Mouse (Mus musculus): ENCODE measurements around the gene Cdh22.
A peak's percentile ranks its signal among the peaks of the same experiment; 100 is the strongest.

Cdh22 gene

DNA sequence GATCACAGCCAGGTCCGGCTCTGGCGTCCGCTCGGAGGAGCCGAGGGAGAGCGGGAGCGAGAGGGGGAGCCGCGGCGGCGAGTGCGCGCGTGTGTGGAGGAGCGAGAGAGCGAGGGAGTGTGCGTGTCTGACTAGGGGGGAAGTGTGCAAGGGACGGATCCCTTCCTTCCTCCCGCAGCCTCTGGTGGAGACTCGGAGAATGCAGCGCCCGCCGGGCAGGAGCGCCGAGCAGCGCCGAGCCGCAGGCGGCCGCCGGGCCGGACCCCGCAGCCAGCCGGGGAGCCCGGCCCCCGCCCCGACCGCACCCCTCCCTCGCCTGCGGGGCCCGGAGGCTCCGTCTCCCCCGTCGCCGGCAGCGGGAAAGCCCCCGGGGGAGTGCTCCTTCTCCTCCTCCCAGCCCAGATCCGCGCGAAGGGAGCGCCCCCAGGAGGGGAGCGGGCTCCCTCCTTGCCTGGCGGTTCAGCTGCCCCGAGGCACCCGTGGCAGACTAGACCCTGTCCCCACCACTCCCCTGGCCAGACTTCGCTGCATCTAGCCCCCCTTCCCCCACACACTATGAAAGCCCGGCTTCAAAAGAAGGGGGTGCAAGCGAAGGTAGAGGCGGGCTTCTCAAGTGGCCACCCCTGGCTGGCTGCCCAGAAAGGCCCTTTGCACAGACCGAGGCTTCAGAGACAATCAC is at the start of gene Cdh22:
Gene Cdh22 (minus strand): TSS at position 241 of the 679 bp plus-strand sequence.
- no peak for DNase-seq

DNA sequence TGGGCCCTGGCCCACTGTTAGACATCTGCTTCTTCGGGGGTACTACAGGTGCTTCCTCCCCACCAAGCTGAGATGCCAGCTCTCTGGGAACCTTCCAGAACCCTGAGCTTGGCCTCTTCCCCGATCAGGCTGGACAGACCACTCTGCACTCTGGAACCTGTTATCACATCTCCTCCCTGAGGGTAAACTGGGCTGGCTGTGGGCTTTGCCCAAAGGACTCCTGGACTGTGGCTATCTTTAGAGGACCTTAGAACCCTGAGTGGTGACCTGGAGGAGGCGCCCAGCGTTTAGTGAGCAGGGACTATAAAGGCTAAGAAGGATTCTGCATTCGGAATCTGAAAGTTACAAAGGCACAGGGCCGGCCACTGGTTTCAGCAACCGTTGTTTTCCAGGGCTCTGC is 49.7 kb upstream of the Cdh22 start:
- no peak for DNase-seq

DNA sequence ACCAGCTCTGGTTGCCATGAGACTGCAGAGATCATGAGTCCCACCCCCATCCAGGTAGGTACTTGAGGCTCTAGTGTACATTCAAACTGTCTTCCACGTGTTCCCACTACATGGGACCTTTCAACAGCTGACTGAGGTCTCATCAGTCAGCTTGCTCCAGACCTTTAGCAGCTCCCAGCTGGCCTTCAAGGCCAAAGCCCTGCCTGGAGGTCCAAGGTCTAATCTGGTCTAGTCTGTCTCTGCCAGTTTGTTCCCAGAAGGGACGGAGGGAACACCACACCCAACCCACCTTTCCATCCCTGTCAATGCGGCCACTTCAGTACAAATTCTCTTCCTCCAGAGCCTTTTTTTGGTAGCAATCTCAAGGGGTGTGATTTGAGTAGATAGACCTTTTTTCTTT is 49.0 kb upstream of the Cdh22 start:
- DNase-seq = peak; percentile 50

DNA sequence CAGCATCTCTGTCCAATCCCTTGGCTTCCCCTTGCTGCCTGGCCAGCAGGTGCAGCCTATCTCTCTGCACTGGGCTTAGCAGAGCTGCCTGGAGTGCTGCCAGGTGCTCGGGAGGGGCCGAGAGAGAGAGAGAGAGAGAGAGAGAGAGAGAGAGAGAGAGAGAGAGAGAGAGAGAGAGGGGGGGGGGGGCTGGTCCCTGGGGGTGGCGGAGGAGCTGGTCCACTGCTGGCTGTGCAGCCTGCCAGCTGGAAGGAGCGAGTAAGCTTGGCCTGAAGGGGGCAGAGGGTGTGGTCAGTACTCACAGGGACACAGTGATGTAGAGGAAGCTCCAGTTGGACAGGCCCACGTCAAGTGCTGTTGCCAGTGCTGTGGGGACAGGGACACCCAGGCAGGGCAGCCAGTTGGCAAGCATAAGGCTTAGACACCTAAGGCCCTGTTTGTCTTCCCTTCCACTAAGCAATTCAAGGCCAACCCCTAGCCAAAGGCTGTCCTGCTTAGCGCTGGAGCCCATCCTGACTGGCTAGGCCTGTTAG is 47.2 kb upstream of the Cdh22 start:
- no peak for DNase-seq

DNA sequence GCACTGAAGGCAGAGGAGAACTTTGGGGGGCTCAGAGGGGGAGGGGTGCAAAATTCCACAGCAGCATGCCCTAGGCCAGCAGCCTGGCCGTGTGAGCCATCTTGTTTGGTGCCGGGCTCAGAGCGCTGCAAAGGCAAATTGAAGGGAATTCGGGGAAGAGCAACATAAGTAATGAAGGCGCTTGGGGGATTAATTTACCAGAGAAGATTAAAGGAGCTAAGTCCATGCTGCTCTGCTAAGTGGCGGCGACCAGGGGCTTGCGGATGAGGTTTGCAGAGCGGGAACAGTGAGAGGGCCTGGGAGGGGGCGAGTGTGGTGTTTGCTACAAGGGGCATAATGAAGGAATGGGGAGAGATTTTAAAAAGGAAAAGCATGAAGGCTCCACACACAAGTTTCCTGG is 44.7 kb upstream of the Cdh22 start:
- no peak for DNase-seq

DNA sequence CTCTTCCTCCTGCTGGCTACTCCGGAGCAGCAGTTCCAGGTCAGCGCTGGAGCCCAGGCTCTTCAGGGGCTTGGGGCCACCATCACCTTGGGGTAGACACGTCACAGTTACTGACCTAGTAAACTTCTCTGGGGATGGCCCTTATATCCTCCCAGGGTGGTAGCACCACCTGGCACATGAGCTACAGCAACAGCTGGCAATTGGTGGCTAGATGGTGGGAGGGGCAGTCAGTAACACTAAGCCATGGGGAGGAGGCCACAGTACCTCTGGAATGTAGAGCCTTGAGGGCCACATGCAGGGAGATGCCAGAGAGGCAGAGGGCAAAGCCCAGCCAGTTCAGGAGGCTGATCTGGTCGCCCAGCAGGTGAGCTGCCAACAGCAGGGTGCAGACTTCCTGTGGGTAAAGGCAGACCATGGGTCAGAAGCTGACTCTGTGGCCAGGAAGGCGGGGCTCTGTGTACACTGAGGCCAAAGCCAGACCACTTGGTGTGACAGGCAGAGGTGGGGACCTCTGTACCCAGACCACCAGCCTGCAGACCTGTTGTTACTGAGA is 42.6 kb upstream of the Cdh22 start:
- DNase-seq = peak; percentile 67

DNA sequence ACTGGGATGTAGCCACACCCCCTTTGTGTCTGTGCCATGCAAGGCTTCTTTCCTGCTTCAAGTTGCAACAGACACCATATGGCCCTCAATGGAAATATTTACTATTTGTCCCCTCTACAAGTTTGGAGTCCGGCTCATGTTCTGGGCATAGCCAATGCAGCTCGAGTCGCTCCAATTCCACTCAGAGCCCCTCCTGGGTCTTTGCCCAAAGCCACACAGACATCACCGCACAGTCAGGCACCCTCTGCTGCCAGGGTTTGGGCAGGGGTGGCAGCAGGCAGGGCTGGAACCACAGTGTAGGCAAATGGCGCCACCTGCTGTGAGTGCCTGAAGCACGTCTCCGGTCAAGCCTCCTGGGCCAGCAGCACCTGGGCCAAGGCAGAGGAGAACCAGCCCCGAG is 41.2 kb upstream of the Cdh22 start:
- peak; percentile 71 for DNase-seq

DNA sequence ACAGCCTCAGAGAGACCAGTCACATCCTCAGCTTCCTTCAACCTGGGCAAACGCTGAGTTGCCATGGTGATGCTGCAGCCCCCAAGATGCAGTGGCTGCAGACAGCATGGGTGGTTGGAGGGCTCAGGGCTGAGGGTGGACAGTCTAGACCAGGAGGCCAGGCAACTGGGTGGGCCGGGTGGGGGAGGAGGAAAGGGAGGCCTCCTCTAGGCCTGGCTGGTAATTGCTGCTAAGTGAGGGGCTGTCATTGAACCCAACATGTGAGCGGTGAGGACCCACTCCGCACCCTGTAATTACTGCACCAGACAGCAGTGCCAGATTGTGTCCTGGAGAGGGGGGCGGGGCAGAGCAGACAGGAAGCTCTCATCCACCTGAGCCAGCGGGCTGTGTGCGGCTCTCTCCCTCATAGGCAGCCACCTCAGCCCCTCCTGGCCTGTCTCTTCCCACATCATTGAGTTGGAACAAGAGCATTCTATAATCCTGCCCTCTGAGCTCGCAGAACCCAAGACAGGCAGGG is 40.5 kb upstream of the Cdh22 start:
- DNase-seq = no peak

DNA sequence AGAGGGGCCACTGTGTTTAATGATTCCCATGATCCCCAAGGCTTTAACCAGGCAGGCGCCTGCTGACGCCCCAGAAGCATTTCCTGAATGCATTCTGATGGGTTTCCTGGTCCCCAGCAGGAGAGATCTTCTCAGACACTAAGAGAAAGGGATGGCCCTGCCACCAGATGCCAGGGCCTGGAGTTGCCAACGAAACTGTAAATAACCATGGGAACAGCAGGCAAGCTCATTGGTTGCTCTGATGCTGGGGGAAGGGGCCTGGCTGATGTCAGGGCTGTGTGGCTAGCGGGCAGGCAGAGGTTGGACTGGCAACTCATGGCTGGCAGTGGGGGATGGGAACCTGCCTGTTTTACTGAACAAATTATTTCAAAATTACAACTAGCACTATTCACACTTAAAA is 38.9 kb upstream of the Cdh22 start:
- DNase-seq = no peak

DNA sequence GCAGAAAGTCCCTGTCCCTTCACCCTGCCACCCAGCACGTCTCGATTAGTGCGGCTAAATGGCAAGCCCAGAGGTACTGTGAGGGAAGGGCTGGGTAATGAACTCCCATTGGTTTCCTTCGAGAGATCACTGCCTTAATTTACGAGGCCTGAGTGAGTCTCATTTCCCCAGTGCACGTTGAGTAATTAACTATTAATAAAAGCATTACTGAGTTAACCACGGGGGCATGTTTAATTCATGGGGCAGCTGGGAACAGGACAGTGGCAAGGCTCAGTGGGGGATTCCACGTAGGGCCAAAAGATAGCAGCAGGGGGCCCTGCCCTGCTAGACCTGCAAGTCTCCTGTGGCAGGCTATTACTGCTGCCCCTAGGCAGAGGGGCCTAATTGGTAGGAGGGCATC is 36.7 kb upstream of the Cdh22 start:
- DNase-seq = no peak

DNA sequence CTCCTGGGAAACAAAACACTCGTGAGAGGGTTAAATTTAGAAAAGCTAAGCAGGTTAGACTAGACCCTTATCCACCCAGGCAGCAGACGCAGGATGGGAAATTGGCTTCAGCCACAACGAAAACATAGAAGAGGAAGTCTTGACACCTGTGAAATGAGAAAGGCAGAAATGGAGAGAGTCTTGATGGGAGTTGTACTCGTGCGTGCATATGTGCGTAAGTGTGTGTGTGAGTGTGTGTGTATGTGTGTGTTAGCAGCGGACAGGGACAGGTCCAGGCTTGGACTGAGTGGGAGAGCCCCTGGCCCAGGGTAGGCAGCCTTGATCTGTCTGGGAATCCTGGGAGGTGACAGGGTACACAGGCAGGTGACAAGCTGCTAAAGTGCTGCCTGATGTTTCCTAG is 36.2 kb upstream of the Cdh22 start:
- DNase-seq = no peak

DNA sequence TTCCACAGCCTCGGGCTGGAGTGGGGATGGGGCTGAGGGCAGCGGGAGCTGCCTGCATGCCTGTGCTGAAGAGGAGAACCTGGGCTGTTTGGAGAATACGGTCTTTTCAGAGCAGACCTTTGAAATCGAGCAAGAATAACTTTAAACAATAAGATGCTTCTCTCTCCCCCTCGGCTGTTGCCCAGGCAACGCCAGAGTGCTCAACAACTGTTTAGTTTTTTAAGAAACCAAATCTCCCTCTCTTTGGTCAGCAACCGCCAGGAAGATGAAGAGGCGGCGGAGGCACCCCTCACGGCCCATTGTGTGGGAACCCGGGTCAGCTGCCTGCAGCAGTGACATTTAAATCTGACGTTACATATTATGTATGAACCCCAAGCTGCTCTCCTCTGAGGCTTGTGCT is 32.1 kb upstream of the Cdh22 start:
- DNase-seq = no peak

DNA sequence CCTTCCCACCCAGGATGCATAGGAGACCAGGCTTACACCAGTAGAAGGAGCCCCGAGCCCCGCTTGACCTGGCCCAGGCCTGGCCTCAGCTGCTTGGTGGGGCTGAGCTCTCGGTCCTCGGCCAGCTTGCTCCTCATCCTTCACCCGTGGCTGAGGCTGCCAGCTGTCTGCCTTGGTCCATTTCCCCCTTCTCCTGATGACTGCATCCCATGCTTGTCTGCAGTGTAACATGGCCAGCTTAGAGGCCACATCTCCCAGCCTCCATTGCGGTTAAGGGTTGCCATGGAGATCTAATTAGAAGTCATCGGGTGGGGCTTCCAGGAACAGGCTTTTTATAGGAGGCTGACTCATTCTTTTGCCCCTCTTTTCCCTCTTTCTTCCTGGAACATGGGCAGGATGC is 29.2 kb upstream of the Cdh22 start:
- no peak for DNase-seq

DNA sequence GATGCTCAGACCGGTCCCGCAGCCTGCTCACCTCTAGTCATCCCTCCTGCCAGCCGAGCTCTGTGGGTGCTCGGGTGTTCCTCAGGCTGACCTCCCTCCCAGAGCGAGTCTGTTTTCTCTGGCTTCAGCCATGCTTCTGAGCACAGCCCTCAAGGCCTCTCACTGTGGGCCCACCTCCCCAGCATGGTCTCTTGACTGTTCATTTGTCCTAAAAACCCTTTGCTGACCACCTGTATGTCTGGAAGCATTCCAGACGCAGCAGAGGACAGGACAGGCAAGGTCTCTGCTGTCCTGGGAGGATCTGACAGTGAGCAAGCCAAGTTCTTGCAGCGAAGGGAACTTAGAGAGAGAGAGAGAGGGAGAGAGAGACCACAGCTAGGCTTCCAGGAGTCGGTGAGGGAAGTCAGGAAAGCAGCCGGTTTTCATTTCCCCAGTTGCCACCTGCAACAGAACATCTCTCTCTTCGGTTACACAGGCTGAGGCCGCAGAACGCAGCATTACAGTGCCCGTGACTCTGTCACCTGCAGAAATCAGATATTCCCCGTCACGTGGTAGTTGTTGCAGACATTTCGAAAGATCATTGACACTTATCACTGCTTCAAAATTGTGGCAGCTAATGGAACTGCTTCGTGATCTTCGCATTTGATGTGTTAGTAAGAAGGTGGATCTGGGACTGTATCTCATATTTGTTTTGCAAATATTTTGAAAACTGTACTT is 27.8 kb upstream of the Cdh22 start:
- no peak for DNase-seq

DNA sequence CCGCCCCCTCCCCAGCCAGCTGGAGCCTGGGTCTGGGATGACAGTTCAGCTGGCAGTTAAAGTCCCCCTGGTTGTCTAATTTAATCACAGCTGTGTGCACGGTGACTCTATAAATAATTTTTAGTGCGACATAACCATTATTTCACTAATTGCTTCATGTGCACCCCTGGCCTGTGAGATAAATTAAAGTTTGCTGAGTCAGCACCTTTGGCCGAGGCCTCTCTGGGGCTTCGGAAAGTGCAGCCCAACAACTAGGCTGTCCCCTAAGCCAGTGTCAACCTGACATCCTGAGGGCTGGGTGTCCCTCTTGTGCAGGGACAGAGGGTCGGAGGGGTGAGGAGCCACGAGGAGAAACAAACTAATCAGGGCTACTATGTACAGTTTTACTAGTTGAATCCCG is 25.2 kb upstream of the Cdh22 start:
- no peak for DNase-seq

DNA sequence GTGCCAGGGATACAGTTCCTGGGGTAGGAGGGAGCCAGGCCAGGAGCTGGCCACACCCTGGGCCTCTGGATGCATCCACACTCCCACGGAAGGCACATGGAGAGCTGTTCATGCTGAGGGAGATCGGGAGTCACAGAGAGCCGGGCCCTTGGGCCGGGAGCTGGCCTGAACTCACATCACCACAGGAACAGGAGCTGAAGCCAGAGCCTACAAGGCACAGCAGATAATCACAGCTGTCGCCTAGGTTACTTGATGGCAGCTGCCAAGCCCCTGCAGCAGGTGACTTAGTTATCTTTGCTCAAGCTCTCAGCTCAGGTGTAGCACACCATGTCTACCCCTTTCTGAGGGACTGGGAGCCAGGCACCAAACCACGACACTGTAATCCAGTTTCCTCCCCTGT is 23.7 kb upstream of the Cdh22 start:
- DNase-seq = no peak

DNA sequence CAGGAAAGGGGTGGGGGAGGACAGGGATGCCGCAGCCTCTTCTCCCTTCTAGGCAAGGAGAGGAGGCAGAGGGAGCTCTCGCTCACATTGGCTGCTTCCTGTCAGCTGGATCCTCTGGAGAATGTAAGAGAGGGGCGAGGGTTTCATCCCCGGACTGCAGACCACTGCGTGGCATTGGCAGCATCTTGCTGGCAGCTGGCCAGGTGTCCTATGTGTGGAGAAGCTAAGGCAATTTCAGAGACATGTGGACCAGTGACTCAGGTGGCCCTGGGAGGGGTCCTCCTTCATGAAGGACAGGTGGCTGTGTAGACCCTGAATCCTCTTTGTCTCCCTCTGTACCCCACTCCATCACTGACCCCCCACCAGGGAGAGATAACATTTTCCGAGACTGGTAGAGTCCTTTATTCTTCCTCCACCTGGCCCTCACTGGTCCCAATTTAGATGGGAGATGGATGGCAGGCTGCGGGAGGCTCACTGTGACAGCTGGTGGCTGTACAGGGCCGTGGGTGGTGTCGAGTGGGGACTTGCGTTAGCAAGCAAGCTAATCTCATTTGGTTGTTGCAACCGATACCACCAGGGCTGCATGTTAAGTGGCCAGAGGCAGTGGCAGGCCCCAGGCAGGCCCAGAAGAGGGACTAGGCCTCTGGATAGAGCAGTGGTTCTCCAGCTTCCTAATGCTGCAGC is 22.6 kb upstream of the Cdh22 start:
- DNase-seq = no peak

DNA sequence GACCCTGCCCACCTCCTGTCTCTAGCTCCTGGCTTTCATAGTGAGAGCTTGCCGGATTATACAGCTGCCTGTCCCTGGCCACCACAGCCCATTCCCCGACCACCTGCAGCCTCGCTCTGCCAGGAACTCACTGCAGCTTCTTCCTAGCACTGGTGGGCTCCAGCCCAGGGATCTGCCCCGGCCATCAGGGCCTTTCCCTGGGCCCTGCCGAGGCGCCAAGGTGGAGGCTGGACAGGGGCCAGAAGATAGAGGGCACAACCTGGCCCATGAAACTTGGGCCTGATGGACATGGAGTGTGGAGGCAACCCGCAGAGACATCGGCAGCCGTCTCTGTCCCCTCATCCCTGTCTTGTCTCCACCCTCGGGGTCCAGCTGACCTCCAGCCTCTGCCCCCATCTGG is 21.6 kb upstream of the Cdh22 start:
- no peak for DNase-seq

DNA sequence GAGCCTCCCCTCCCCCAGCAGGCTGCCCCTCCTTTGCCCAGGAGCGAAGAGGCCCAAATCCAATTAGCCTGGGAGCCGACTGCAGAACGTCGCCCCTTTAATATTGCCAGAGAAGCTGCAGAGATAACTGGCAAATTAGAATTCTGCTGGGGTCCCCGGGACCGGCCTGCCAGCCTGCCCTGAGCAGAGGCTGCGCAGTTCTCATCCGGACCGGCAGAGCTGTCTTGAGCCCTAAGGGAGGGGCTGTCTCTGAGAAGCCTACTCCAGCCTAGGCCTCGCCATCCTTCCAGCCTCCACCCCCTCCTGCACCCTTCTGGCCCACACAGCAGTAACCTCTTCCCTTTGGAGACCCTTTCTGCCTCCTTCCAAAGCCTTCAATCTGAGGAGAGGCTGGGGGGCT is 19.2 kb upstream of the Cdh22 start:
- no peak for DNase-seq

DNA sequence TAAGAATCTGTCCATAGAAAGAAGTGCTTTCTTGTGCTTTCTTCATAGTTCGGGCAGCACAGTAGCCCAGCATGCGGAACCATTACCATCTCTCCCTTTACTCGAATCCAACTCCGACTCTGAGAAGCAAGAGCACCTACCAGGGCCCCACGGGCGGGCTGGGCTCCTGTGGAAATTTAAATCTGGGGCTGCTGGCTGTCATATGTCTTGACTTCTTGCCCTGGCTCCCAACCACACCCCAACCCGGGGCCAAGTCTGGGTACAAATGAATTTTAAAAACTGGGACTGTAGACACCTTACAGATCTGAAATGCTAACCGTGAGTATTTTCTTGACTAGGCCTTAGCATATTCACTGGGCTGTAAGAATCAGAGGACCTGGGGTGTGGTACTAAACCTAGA is 18.6 kb upstream of the Cdh22 start:
- DNase-seq = no peak

DNA sequence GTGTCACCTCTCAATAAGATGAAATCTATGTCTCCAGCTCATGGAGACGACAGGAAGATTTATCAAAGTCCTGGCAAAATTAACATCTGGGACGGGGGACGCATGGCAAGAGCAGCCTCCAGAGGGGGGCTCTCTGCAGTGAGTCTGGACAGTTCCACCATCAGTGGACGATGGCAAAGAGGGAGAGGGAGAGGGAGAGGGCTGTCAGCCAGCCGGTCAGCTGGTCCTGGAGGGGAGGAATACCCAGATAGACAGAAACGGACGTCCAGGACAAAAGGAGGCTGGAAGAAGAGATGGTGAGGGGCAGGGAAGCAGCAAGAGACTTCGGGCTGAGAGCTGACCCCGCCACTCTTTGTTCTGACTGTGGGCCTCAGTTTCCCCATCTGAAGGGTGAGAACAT is 18.1 kb upstream of the Cdh22 start:
- DNase-seq = no peak

DNA sequence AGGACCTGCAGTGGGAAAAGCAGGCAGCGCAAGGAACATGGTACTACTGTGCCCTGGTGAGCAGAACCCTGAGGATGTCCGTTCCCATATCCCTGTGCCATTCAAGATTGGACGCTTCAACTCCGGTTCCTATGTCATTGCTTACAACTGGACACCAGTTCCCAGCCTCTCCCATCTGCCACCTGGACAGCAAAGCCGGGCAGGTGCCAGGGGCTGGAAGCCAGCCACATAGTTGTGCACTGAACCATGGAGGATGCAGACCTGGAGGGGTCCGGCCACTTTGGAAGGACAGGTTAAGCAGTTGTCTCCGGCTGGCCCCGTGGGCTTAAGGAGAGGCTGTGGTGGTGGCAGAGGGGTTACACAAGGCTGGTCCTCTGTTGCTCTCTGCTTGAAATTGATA is 17.7 kb upstream of the Cdh22 start:
- DNase-seq = peak; percentile 63

DNA sequence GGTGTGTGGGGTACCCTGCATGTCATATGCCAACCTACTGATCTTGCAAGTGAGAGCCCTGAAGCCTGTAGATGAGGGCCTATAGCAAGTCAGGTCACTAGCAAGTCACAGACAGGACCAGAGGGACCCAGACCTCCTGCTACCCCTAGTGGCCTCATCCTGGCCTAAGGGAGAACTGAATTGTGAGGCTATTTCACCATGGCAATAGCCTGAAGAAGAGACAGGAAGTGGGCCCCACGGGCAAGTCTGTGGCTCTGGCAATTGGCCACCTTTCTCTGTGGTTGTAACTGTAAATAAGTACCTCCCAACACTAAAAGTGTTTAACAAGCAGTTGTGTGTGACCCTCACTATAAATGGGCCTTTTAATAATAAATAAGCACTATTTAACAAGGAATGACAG is 16.2 kb upstream of the Cdh22 start:
- no peak for DNase-seq

DNA sequence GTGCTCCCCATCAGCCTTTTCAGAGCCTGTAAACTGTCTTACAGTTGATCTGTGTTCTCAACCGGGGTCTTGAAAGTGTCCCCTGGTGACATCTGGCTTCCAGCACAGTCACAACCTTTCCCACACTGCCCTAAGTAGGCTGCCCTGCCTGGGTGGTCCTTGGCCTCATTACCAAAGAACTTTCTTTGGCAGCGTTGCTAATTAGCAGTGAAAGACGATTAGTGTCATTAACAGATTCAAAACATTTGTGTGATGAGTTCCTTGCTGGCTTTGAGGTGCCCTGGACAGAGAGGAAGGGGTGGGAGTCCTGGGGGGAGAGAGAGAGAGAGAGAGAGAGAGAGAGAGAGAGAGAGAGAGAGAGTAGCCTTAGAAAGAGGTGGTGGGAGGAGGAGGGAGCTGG is 14.3 kb upstream of the Cdh22 start:
- DNase-seq = no peak
